In genomic region chr11:20112741-20113480, GRCm38 (mm10) we compare ENCODE assay signal across 8 mouse cellular contexts. TPM values are rescaled to one million over a fixed set of nuclear protein-coding genes. Genes with fewer than 3 reads are reported as not detected.
A peak's percentile ranks its signal among the peaks of the same experiment; 100 is the strongest.
DNase-seq lines count a peak whose midpoint lies in the region; ATAC-seq lines count a peak whose summit lies in the region.

Gene Actr2, minus strand, starts transcription at chr11:20112913.

- H3K4me2 ChIP-seq in hindbrain, embryonic 16.5 days (ENCODE audit: low read length), result peak within 1 kb of the TSS; percentile 68

- H3K4me3 ChIP-seq in hindbrain, embryonic 16.5 days (ENCODE audit: low read length), result peak within 1 kb of the TSS; percentile 90
- H3K4me3 ChIP-seq in macrophage (ENCODE audit: inconsistent target), result peak within 1 kb of the TSS; percentile 65

- WGBS in hindbrain, embryonic 16.5 days, result 0% methylated on average over 43 of the region's 57 CpGs
- WGBS in macrophage (ENCODE audit: missing documents), result 1% methylated on average over 43 of the region's 57 CpGs

- H3K79me2 ChIP-seq in macrophage (ENCODE audit: inconsistent target), result peaks cover 62% of the 10 kb centered on the region

- peak; percentile 99 for ATAC-seq in hindbrain, embryonic 16.5 days

- peaks cover 16% of the 10 kb centered on the region for H3K4me1 ChIP-seq in hindbrain, embryonic 16.5 days (ENCODE audit: control insufficient read depth, insufficient read depth, low read depth, low read length)

- no peaks in the 10 kb centered on the region for H3K9me3 ChIP-seq in hindbrain, embryonic 16.5 days (ENCODE audit: control insufficient read depth, low read length)

- peak within 1 kb of the TSS; percentile 95 for H3K27ac ChIP-seq in hindbrain, embryonic 16.5 days (ENCODE audit: low read depth, low read length)
- H3K27ac ChIP-seq in macrophage, result peak within 1 kb of the TSS; percentile 93

- no peaks in the 10 kb centered on the region for H3K36me3 ChIP-seq in hindbrain, embryonic 16.5 days (ENCODE audit: control insufficient read depth, insufficient read depth, low read length)
- H3K36me3 ChIP-seq in macrophage (ENCODE audit: inconsistent target), result peaks cover 4% of the 10 kb centered on the region; the same call in 1 of the 2 replicates

- H3K9ac ChIP-seq in hindbrain, embryonic 16.5 days (ENCODE audit: low read depth, low read length), result peak within 1 kb of the TSS; percentile 92

- H3K27me3 ChIP-seq in hindbrain, embryonic 16.5 days (replicated peaks; ENCODE audit: control insufficient read depth, insufficient read depth, low read length), result no peaks in the 10 kb centered on the region

- peak; percentile 98 for DNase-seq in WW6 (ENCODE audit: low read depth, low spot score)
- DNase-seq in cerebellum, postnatal 4 days (ENCODE audit: low spot score in 2 of 2), result peak; percentile 94 to 96
- DNase-seq in gastrocnemius, adult 18-20 months (ENCODE audit: low spot score), result peak; percentile 97
- peak; percentile 96 to 97 for DNase-seq in left cerebral cortex, adult 18-20 months (ENCODE audit: low spot score in 2 of 2)
- DNase-seq in right cerebral cortex, adult 18-20 months, result peak; percentile 97
- peak; percentile 94 for DNase-seq in urinary bladder, postnatal 10 days (ENCODE audit: low spot score)

RNA-seq across cellular contexts. Expression of gene Actr2, which starts in this region (rescaled TPM):
- total RNA-seq in gastrocnemius, adult 18-20 months (2021), result 10 to 100 TPM; 35.5 to 39.8 TPM
- 155 and 166 TPM in 2 replicates for polyA plus RNA-seq in hindbrain, embryonic 16.5 days (2015; fragmentation: Nextera tagmentation; extraction: Ambion mirVana)
- 100 to 1,000 TPM; 280 to 296 TPM for total RNA-seq in left cerebral cortex, adult 18-20 months (2021)
- total RNA-seq in macrophage (2018; cell fraction: chromatin; rRNA removed), result 100 to 1,000 TPM; 215 to 470 (median 344) TPM
- 100 to 1,000 TPM; 413 to 619 (median 472) TPM for total RNA-seq in macrophage (2018; cell fraction: cytosol; rRNA removed)
- 100 to 1,000 TPM; 225 to 519 (median 379) TPM for total RNA-seq in macrophage (2018; cell fraction: nucleus; rRNA removed)
- 228 to 455 TPM (median 329 TPM) in 3 replicates for polyA plus RNA-seq in macrophage (2018)

Comparison
In these comparisons a context has a peak if more than half of its experiments do, and no peak if none do; other contexts are left out.
1. Peak in every context shown above with its lines: DNase-seq, ATAC-seq, H3K4me3 ChIP-seq and H3K27ac ChIP-seq.
2. RNA of gene Actr2 (total RNA-seq): 280 to 296 TPM in left cerebral cortex, adult 18-20 months; 35.5 to 39.8 TPM in gastrocnemius, adult 18-20 months; every median in the first group is over 4 times any median in the second.